Comparison of ENCODE assay signal across 8 mouse cellular contexts in the genomic region with DNA sequence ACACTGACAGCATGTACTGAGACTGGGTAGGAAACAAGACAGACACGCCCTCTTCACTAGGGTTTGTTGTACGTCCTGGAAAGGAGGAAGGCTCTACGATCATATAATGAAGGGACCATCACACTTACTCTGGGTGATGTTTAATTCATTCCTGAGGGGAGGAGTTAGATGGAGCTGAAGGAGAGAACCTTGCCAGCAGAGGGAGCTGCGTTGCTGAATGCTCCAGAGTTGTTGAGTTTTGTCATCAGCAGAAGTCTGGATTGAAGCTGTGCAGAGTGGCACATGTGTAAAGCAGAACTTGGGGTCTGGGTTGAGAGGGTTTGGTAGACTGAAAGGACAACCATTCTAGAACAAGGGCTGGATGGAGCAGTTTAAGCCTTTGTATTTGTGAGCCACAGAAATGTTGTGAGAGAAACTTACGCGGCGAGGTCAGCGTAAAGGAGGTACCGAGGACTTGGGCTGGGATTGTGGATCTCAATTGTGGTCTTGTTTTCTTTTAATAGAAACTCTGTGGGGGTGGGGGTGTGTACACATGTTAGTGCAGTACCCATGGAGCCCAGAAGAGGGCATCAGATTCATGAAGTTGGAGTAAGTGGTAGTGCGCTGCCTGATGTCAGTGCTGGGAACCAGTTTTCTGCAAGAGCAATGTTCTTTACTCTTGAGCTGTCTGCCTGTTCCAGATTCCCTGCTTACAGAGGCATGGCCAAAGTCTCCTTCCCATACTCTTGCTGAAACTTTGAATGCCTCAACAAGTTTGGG. TPM values are rescaled to one million over a fixed set of nuclear protein-coding genes. Genes with fewer than 3 reads are reported as not detected.
DNase-seq lines count a peak whose midpoint lies in the region; ATAC-seq and TF ChIP-seq lines count a peak whose summit lies in the region.

No protein-coding gene starts in this region.

- intact Hi-C loops in gastrocnemius, adult 2 months (cut with DNase I): no loop called here

- no peak overlapping the region for H3K9ac ChIP-seq in limb, embryonic 14.5 days (ENCODE audit: low read depth, low read length, severe bottlenecking)

- DNase-seq in gastrocnemius, adult 2 months: no peak
- no peak for DNase-seq in gastrocnemius, postnatal 10 days
- peak; percentile 68 for DNase-seq in 416B (ENCODE audit: low read depth)
- peak; percentile 30 for DNase-seq in T-cell, adult 2 months (ENCODE audit: low spot score)
- peak; percentile 34 for DNase-seq in limb, embryonic 14.5 days (ENCODE audit: low spot score)
- DNase-seq in layer of hippocampus, adult 9-10 months (ENCODE audit: low spot score): no peak
- no peak for DNase-seq in urinary bladder, postnatal 4 days (ENCODE audit: low spot score in 2 of 2)
- DNase-seq in right cerebral cortex, postnatal 36 days (ENCODE audit: low spot score in 2 of 2): no peak

- H3K4me1 ChIP-seq in limb, embryonic 14.5 days (ENCODE audit: control insufficient read depth, insufficient read depth, low read length): peaks cover 8% of the 10 kb centered on the region

- ATAC-seq in limb, embryonic 14.5 days (ENCODE audit: low FRiP score, low read depth): no peak

- TF ChIP-seq POLR2A in limb, embryonic 14.5 days (IDR thresholded peaks at IDR 0.05; ENCODE audit: borderline replicate concordance, extremely low read depth, insufficient read depth, insufficient read length): no peak

- no peak overlapping the region for H3K27ac ChIP-seq in gastrocnemius, adult 2 months
- no peak overlapping the region for H3K27ac ChIP-seq in limb, embryonic 14.5 days (replicated peaks; ENCODE audit: low read depth, low read length)

- H3K36me3 ChIP-seq in limb, embryonic 14.5 days (ENCODE audit: control insufficient read depth, insufficient read depth, low read length): peaks cover 60% of the 10 kb centered on the region

- H3K4me3 ChIP-seq in gastrocnemius, adult 2 months: no peak overlapping the region
- no peak overlapping the region for H3K4me3 ChIP-seq in limb, embryonic 14.5 days (replicated peaks; ENCODE audit: low read length)

- WGBS in limb, embryonic 14.5 days: 97% methylated on average over 10 of the region's 10 CpGs

- no peaks in the 10 kb centered on the region for H3K9me3 ChIP-seq in limb, embryonic 14.5 days (ENCODE audit: control insufficient read depth, low read length)

- peak; percentile 29 for TF ChIP-seq CTCF in gastrocnemius, adult 2 months (IDR thresholded peaks at IDR 0.05)

- H3K27me3 ChIP-seq in limb, embryonic 14.5 days (ENCODE audit: control insufficient read depth, insufficient read depth, low read length): no peaks in the 10 kb centered on the region

- H3K4me2 ChIP-seq in limb, embryonic 14.5 days (replicated peaks; ENCODE audit: low read depth, low read length, severe bottlenecking): no peak overlapping the region

RNA-seq across cellular contexts. Expression of a gene that starts 2.5 kb away (rescaled TPM):
- 10 to 100 TPM; 30.3 to 40.0 TPM for total RNA-seq in gastrocnemius, adult 2 months (2021)
- total RNA-seq in gastrocnemius, postnatal 10 days (2021): 10 to 100 TPM; 29.7 to 34.0 TPM
- polyA plus RNA-seq in limb, embryonic 14.5 days (2012; rRNA removed): 41.5 and 60.6 TPM in 2 replicates
- polyA plus RNA-seq in limb, embryonic 14.5 days (2014; fragmentation: Nextera tagmentation; extraction: Ambion mirVana): 47.7 and 52.1 TPM in 2 replicates

RNA-seq across cellular contexts. Expression of a gene that starts 12.5 kb away (rescaled TPM):
- total RNA-seq in gastrocnemius, adult 2 months (2021): 10 to 100 TPM; 73.5 to 91.1 TPM
- 10 to 100 TPM; 58.3 to 58.5 TPM for total RNA-seq in gastrocnemius, postnatal 10 days (2021)
- 96.3 and 137 TPM in 2 replicates for polyA plus RNA-seq in limb, embryonic 14.5 days (2012; rRNA removed)
- 238 and 265 TPM in 2 replicates for polyA plus RNA-seq in limb, embryonic 14.5 days (2014; fragmentation: Nextera tagmentation; extraction: Ambion mirVana)

RNA-seq across cellular contexts. Expression of a gene that starts 28.1 kb away (rescaled TPM):
- total RNA-seq in gastrocnemius, adult 2 months (2021): not detected
- under 1 TPM in 1 of 2 experiments, not detected in 1; 0.16 TPM for total RNA-seq in gastrocnemius, postnatal 10 days (2021)
- 1.3 TPM in 2 replicates for polyA plus RNA-seq in limb, embryonic 14.5 days (2012; rRNA removed)
- 1.3 and 1.7 TPM in 2 replicates for polyA plus RNA-seq in limb, embryonic 14.5 days (2014; fragmentation: Nextera tagmentation; extraction: Ambion mirVana)

RNA-seq across cellular contexts. Expression of a gene that starts 28.2 kb away (rescaled TPM):
- under 1 TPM; 0.10 to 0.11 TPM for total RNA-seq in gastrocnemius, adult 2 months (2021)
- total RNA-seq in gastrocnemius, postnatal 10 days (2021): under 1 TPM; 0.35 to 0.41 TPM
- 1.3 TPM in 2 replicates for polyA plus RNA-seq in limb, embryonic 14.5 days (2012; rRNA removed)
- 0.43 and 0.66 TPM in 2 replicates for polyA plus RNA-seq in limb, embryonic 14.5 days (2014; fragmentation: Nextera tagmentation; extraction: Ambion mirVana)

Comparison
In these comparisons a context has a peak if more than half of its experiments do, and no peak if none do; other contexts are left out.
1. DNase-seq: peak in 416B (single experiment), T-cell, adult 2 months (single experiment) and limb, embryonic 14.5 days (single experiment); none in gastrocnemius, adult 2 months (single experiment), gastrocnemius, postnatal 10 days (single experiment), layer of hippocampus, adult 9-10 months (single experiment), urinary bladder, postnatal 4 days (0 of 2) and right cerebral cortex, postnatal 36 days (0 of 2).